Mouse (Mus musculus) liver, embryonic 14.5 days (tissue): ENCODE results near the gene Fanci. TPM values are rescaled to one million over a fixed set of nuclear protein-coding genes. Genes with fewer than 3 reads are reported as not detected.

Experiments
- ATAC-seq: fragments of 200-750 bp; cut with Nextera tagmentation; 2 replicates; pipeline ENCODE4 v1.8.0; 2017; ENCODE audit warnings: moderate number of reproducible peaks, mild to moderate bottlenecking, moderate library complexity; ENCODE audit not compliant: insufficient read depth
- DNase-seq, 3 experiments: peaks; one replicate each; pipeline ENCODE4 v3.0.0-alpha.2; 2012 to 2013; ENCODE audit warnings: low read depth in 3 of 3, low spot score in 3 of 3
- H3K27ac ChIP-seq: fragments of 300-500 bp; sonication (generic); 2 replicates; pipeline ENCODE4 v1.5.1; 2014; ENCODE audit warnings: moderate library complexity, mild to moderate bottlenecking, control low read depth, inconsistent platforms
- H3K27me3 ChIP-seq: fragments of 300-500 bp; sonication (generic); 2 replicates; pipeline ENCODE4 v1.6.1; 2014; ENCODE audit warnings: mild to moderate bottlenecking, low read length, moderate library complexity; ENCODE audit not compliant: control insufficient read depth, insufficient read depth
- H3K36me3 ChIP-seq: fragments of 300-500 bp; sonication (generic); replicated peaks from 2 replicates; pipeline ENCODE4 v1.6.1; 2014; ENCODE audit warnings: low read depth; ENCODE audit not compliant: control insufficient read depth, insufficient read depth
- H3K4me1 ChIP-seq, 2 experiments: fragments of 200-500 bp in 1 of 2; fragments of 300-500 bp in 1 of 2; sonication (generic) in 1 of 2; replicated peaks; 2 replicates each; pipeline ENCODE4 v1.6.1; 2012 to 2014; ENCODE audit warnings: antibody characterized with exemption in 1 of 2, inconsistent platforms in 1 of 2, low read length in 1 of 2; ENCODE audit not compliant: control insufficient read depth in 2 of 2, insufficient read depth in 2 of 2
- H3K4me2 ChIP-seq: fragments of 300-500 bp; sonication (generic); 2 replicates; pipeline ENCODE4 v1.6.1; 2014; ENCODE audit warnings: low read depth, mild to moderate bottlenecking, control low read depth, moderate library complexity
- H3K4me3 ChIP-seq, 2 experiments: fragments of 200-500 bp in 1 of 2; fragments of 300-500 bp in 1 of 2; sonication (generic) in 1 of 2; 2 replicates each; pipeline ENCODE4 v1.5.1; 2012 to 2014; ENCODE audit warnings: low read depth in 2 of 2, low read length in 2 of 2, mild to moderate bottlenecking in 2 of 2, control low read depth in 1 of 2, inconsistent platforms in 1 of 2, moderate library complexity in 1 of 2; ENCODE audit not compliant: insufficient read depth in 1 of 2
- H3K9ac ChIP-seq: fragments of 300-500 bp; sonication (generic); replicated peaks from 2 replicates; pipeline ENCODE4 v1.6.1; 2014; ENCODE audit warnings: mild to moderate bottlenecking, control low read depth, moderate library complexity
- H3K9me3 ChIP-seq: fragments of 300-500 bp; sonication (generic); 2 replicates; pipeline ENCODE4 v1.6.1; 2016; ENCODE audit warnings: low read length, mixed read lengths; ENCODE audit not compliant: control insufficient read depth
- CTCF ChIP-seq: IDR thresholded peaks from 2 replicates; pipeline ENCODE4 v1.5.1; 2016; ENCODE audit warnings: antibody characterized with exemption, low read depth, control low read depth
- EP300 ChIP-seq: IDR thresholded peaks from 2 replicates; pipeline ENCODE4 v1.6.1; 2016; ENCODE audit warnings: antibody characterized with exemption, low read depth
- WGBS: fragments of 180-500 bp; shearing (Covaris S2); extraction: QIAGEN DNeasy Blood & Tissue Kit; methylation state at CpG from one replicate; pipeline ENCODE4 v1.1.7; 2014; ENCODE audit not compliant: insufficient replicate concordance; 5-methylcytosine and 5-hydroxymethylcytosine counted together
- polyA plus RNA-seq, 2 experiments: library from polyadenylated mRNA; depleted of rRNA in 1 of 2; stranded (reverse) in 1 of 2; unstranded in 1 of 2; fragments of >200 nt; fragmentation: Nextera tagmentation in 1 of 2; extraction: Ambion mirVana in 1 of 2; gene quantifications; 2 replicates each; pipeline versions ENCODE4 v1.2.1 to v1.2.3; 2012 to 2014

Gene Fanci
- polyA plus RNA-seq, 2 experiments: 6.7 to 10.0 TPM

- Histone ChIP-seq H3K4me1 (peaks cover 7 to 10% of the 10 kb centered on the region in 2 experiments), H3K4me3 (no peak overlapping the region), H3K27me3 (no peaks in the 10 kb centered on the region), H3K36me3 (0 out of 2 replicates have a peak, but pooled peaks cover 3% of the 10 kb centered on the region), H3K9me3 (no peaks in the 10 kb centered on the region), H3K9ac (no peak overlapping the region), H3K4me2 (no peak overlapping the region), H3K27ac (no peak overlapping the region)
- DNase-seq (no peak), ATAC-seq (no peak)
- TF ChIP-seq EP300: no peak
- no peak for TF ChIP-seq CTCF
- WGBS: 92% methylated on average over 7 of the region's 7 CpGs
Observed at GRCm38 (mm10) chr7:79393924-79394323, 2.2 kb downstream of the Fanci start.

- no peak for ATAC-seq
- 0 out of 2 replicates have a peak, but pooled peaks cover 3% of the 10 kb centered on the region for H3K36me3 ChIP-seq
Observed at GRCm38 (mm10) chr7:79394666-79395065, 2.9 kb downstream of the Fanci start.

GRCm38 (mm10) chr7:79395186-79395585 is 3.5 kb downstream of the Fanci start:
- Histone ChIP-seq H3K9me3 (no peaks in the 10 kb centered on the region), H3K4me1 (peaks cover 7 to 10% of the 10 kb centered on the region in 2 experiments), H3K9ac (no peak overlapping the region), H3K27me3 (no peaks in the 10 kb centered on the region), H3K4me3 (no peak overlapping the region), H3K27ac (no peak overlapping the region), H3K4me2 (no peak overlapping the region), H3K36me3 (0 out of 2 replicates have a peak, but pooled peaks cover 3% of the 10 kb centered on the region)
- 75% methylated on average over 7 of the region's 7 CpGs for WGBS
- ATAC-seq (no peak), DNase-seq (no peak)
- no peak for TF ChIP-seq CTCF
- TF ChIP-seq EP300: no peak

More at GRCm38 (mm10) chr7:79394666-79395065, 2.9 kb downstream of the Fanci start:
- Histone ChIP-seq H3K9me3 (no peaks in the 10 kb centered on the region), H3K27ac (no peak overlapping the region), H3K9ac (no peak overlapping the region), H3K4me1 (peaks cover 7 to 10% of the 10 kb centered on the region in 2 experiments), H3K4me3 (no peak overlapping the region), H3K27me3 (no peaks in the 10 kb centered on the region), H3K4me2 (no peak overlapping the region)
- 77% methylated on average over 7 of the region's 7 CpGs for WGBS
- TF ChIP-seq CTCF: no peak
- TF ChIP-seq EP300: no peak
- no peak for DNase-seq

- ATAC-seq (no peak), DNase-seq (no peak)
- Histone ChIP-seq H3K4me2 (no peak overlapping the region), H3K36me3 (0 out of 2 replicates have a peak, but pooled peaks cover 3% of the 10 kb centered on the region), H3K27ac (no peak overlapping the region), H3K9me3 (no peaks in the 10 kb centered on the region), H3K9ac (no peak overlapping the region), H3K27me3 (no peaks in the 10 kb centered on the region), H3K4me3 (no peak overlapping the region), H3K4me1 (peaks cover 5 to 7% of the 10 kb centered on the region in 2 experiments)
- 66% methylated on average over 10 of the region's 10 CpGs for WGBS
- TF ChIP-seq CTCF (no peak), EP300 (no peak)
Observed at GRCm38 (mm10) chr7:79397446-79397963, 5.8 kb downstream of the Fanci start.

GRCm38 (mm10) chr7:79398426-79398825 is 6.7 kb downstream of the Fanci start:
- no peaks in the 10 kb centered on the region; a peak in 2 of 4 replicates for H3K4me1 ChIP-seq
- no peak overlapping the region for H3K9ac ChIP-seq
- DNase-seq: no peak
- no peak for ATAC-seq
- no peak for TF ChIP-seq EP300
- TF ChIP-seq CTCF: no peak
- no peaks in the 10 kb centered on the region for H3K27me3 ChIP-seq
- H3K36me3 ChIP-seq: peaks cover 3% of the 10 kb centered on the region; the same call in 1 of the 2 replicates
- no peak overlapping the region for H3K4me2 ChIP-seq
- no peak overlapping the region for H3K4me3 ChIP-seq
- WGBS: 66% methylated on average over 8 of the region's 8 CpGs
- no peak overlapping the region for H3K27ac ChIP-seq
- no peaks in the 10 kb centered on the region for H3K9me3 ChIP-seq
